Comparison of ENCODE assay signal across 14 mouse cellular contexts in genomic region chr3:21947320-21948073, GRCm38 (mm10).
DNase-seq lines count a peak whose midpoint lies in the region; ATAC-seq lines count a peak whose summit lies in the region.
"Had no signal": no experiment of that assay in that cellular context is flagged by ENCODE, and none has a peak within 500 bp of the region (broad histone marks: within the 10 kb centered on the region; RNA-seq: fewer than 3 reads in every experiment).

No protein-coding gene starts in this region.

- no peak overlapping the region for H3K4me2 ChIP-seq in kidney, embryonic 14.5 days (replicated peaks; ENCODE audit: low read depth, low read length)
- H3K4me2 ChIP-seq in midbrain, embryonic 13.5 days (replicated peaks), result no peak overlapping the region
- H3K4me2 ChIP-seq: stomach, embryonic 15.5 days had no signal

- peak; percentile 69 for ATAC-seq in kidney, embryonic 14.5 days (ENCODE audit: low FRiP score, low TSS enrichment)
- peak; percentile 70 for ATAC-seq in midbrain, embryonic 13.5 days

- no peaks in the 10 kb centered on the region for H3K36me3 ChIP-seq in kidney, embryonic 14.5 days (ENCODE audit: control insufficient read depth, insufficient read depth, low read length)
- H3K36me3 ChIP-seq in midbrain, embryonic 13.5 days, result no peaks in the 10 kb centered on the region
- H3K36me3 ChIP-seq: stomach, embryonic 15.5 days had no signal

- no peak overlapping the region for H3K9ac ChIP-seq in kidney, embryonic 14.5 days (ENCODE audit: low read depth, low read length)
- no peak overlapping the region for H3K9ac ChIP-seq in midbrain, embryonic 13.5 days (replicated peaks)
- H3K9ac ChIP-seq: stomach, embryonic 15.5 days had no signal

- H3K9me3 ChIP-seq in kidney, embryonic 14.5 days (ENCODE audit: control insufficient read depth, low read length), result no peaks in the 10 kb centered on the region
- no peaks in the 10 kb centered on the region for H3K9me3 ChIP-seq in midbrain, embryonic 13.5 days
- H3K9me3 ChIP-seq: stomach, embryonic 15.5 days had no signal

- no peaks in the 10 kb centered on the region for H3K27me3 ChIP-seq in kidney, embryonic 14.5 days (ENCODE audit: control insufficient read depth, insufficient read depth, low read length)
- H3K27me3 ChIP-seq in midbrain, embryonic 13.5 days, result no peaks in the 10 kb centered on the region; the same call in 1 of the 2 replicates
- H3K27me3 ChIP-seq: stomach, embryonic 15.5 days had no signal

- no peak overlapping the region for H3K27ac ChIP-seq in kidney, embryonic 14.5 days (ENCODE audit: low read depth, low read length)
- 0 out of 2 replicates have a peak overlapping the region, but pooled peaks have one; percentile 30 for H3K27ac ChIP-seq in midbrain, embryonic 13.5 days
- H3K27ac ChIP-seq: stomach, embryonic 15.5 days had no signal

- no peak overlapping the region for H3K4me3 ChIP-seq in kidney, embryonic 14.5 days (ENCODE audit: low read length)
- H3K4me3 ChIP-seq in midbrain, embryonic 13.5 days (replicated peaks), result no peak overlapping the region
- H3K4me3 ChIP-seq: stomach, embryonic 15.5 days had no signal

- H3K4me1 ChIP-seq in kidney, embryonic 14.5 days (ENCODE audit: control insufficient read depth, insufficient read depth, low read length), result peaks cover 9% of the 10 kb centered on the region; the same call in 1 of the 2 replicates
- peaks cover 10% of the 10 kb centered on the region for H3K4me1 ChIP-seq in midbrain, embryonic 13.5 days (replicated peaks)

- 13% methylated on average over 3 of the region's 3 CpGs for WGBS in kidney, embryonic 14.5 days
- WGBS in midbrain, embryonic 13.5 days, result 7% methylated on average over 3 of the region's 3 CpGs

- no peak for DNase-seq in kidney, postnatal 14 days
- DNase-seq in ES-CJ7 (ENCODE audit: low read depth, low spot score), result peak; percentile 28
- DNase-seq in forelimb bud, embryonic 11.5 days (ENCODE audit: low read depth, low spot score), result peak; percentile 51
- DNase-seq in frontal cortex, postnatal 36 days (ENCODE audit: low spot score in 2 of 2), result no peak
- no peak for DNase-seq in thymus, postnatal 25 days
- DNase-seq in layer of hippocampus, adult 9-10 months (ENCODE audit: low spot score), result no peak
- DNase-seq: adrenal gland, postnatal 25 days; gastrocnemius, postnatal 25 days; heart, postnatal 10 days; kidney, adult 9 months; thymus, postnatal 36 days had no signal

Comparison
In these comparisons a context has a peak if more than half of its experiments do, and no peak if none do; other contexts are left out.
1. DNase-seq: peak in ES-CJ7 (single experiment) and forelimb bud, embryonic 11.5 days (single experiment); none in kidney, postnatal 14 days (single experiment), frontal cortex, postnatal 36 days (0 of 2), thymus, postnatal 25 days (single experiment) and layer of hippocampus, adult 9-10 months (single experiment).